Mouse (Mus musculus): Measurements from ENCODE around the gene Nos3. TPM values are rescaled to one million over a fixed set of nuclear protein-coding genes. Genes with fewer than 3 reads are reported as not detected.

The Nos3 gene
- polyA plus RNA-seq, 1 experiment from 2014 or later = 34.0 TPM

DNA sequence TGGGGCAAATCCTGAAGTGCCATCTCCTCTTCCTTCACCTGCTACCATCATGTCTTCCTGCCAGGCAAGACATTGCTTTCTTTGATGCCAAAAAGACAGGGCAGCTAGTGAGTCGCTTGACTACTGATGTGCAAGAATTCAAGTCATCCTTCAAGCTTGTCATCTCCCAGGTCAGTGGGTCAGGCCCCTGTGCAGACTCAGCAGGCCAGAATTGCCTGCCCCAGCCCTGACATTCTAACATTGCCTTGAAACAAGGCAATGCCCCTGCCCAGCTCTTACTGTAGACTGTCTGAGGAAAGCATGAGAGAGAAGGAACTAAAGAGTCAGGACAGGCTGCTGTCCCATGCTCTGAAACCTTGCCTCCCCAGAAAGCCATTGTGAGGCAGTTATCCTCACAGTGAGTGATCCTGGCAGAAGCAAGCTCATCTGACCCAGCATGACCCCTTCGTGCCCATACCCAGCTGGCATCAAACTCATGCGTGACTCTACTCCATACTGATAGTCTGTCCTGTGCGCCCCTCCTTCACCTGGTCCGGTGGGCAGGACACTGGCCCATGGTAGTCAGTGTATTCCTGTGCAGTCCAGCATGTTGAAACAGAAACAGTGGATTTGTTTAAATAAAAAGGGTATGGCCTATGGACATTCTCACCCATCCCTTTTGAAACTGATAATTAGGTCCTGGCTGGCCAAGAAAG is 36.4 kb downstream of the Nos3 start:
- ATAC-seq (ENCODE audit: extremely low read depth, insufficient number of reproducible peaks, low FRiP score, low TSS enrichment) = no peak
- 85% methylated on average over 5 of the region's 5 CpGs for WGBS
- Histone ChIP-seq H3K27me3 (replicated peaks) (no peaks in the 10 kb centered on the region), H3K9ac (no peak overlapping the region), H3K36me3 (peaks cover 68% of the 10 kb centered on the region), H3K4me2 (no peak overlapping the region), H3K4me3 (no peak overlapping the region), H3K27ac (replicated peaks) (no peak overlapping the region), H3K9me3 (no peaks in the 10 kb centered on the region), H3K4me1 (no peaks in the 10 kb centered on the region)

DNA sequence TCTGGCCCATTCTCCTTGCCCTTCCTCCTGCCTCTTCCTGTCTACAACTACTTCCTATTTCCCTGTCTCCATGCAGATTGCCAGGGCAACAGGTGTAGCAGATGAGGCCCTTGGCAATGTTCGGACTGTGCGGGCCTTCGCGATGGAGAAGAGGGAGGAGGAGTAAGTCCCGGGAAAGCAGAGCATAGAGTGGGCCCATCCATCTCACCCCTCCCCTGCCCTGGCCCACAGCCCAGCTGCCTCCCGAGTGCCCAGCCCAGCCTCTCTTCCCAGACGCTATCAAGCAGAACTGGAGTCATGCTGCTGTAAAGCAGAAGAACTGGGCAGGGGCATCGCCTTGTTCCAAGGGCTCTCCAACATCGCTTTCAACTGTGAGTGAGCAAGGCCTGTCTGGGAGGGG is 37.4 kb downstream of the Nos3 start:
- no peak overlapping the region for H3K4me2 ChIP-seq

DNA sequence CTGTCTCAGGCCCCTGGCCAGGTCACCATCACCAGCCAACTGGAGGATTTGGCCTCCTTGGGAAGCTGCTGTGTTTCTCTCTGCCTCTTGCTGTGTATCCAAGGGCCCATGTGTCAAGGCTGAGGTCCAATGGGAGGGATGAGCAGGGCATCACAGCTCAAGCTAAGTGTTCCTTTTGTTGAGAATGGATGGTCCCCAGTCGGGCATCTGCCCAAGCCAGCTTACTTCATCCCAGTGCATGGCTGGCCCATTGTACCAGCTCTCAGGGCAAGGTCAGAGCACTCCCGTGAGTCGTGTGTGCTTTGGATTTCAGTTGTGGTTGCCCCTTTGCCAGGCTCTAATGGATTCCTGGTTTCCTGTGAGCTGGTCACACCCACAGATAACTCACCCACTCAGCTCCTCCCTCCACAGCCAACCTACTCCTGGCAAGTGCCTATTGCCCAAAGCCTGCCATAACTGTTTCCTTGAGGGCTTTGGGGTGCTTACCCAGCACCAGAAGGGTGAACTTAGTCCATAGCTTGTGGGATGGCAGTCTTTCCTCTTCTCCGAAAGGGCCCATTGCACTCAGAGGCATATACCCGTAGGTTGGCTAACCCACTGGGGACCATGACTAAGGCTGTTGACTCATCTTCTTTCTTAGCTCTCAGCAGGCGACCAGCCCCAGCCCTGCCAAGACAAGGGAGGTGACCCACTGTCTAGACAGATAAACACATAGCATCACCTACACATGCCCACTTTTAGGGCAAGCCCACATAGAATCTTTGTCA is 40.2 kb downstream of the Nos3 start:
- Histone ChIP-seq H3K9me3 (no peaks in the 10 kb centered on the region), H3K4me2 (no peak overlapping the region), H3K36me3 (peaks cover 96% of the 10 kb centered on the region), H3K27me3 (replicated peaks) (no peaks in the 10 kb centered on the region), H3K4me3 (no peak overlapping the region), H3K27ac (replicated peaks) (no peak overlapping the region), H3K9ac (no peak overlapping the region), H3K4me1 (no peaks in the 10 kb centered on the region)
- no peak for ATAC-seq (ENCODE audit: extremely low read depth, insufficient number of reproducible peaks, low FRiP score, low TSS enrichment)
- WGBS = 77% methylated on average over 6 of the region's 6 CpGs

More for the DNA sequence above, 37.4 kb downstream of the Nos3 start:
- no peaks in the 10 kb centered on the region for H3K4me1 ChIP-seq
- no peaks in the 10 kb centered on the region for H3K9me3 ChIP-seq
- ATAC-seq (ENCODE audit: extremely low read depth, insufficient number of reproducible peaks, low FRiP score, low TSS enrichment) = no peak
- no peak overlapping the region for H3K4me3 ChIP-seq
- no peaks in the 10 kb centered on the region for H3K27me3 ChIP-seq (replicated peaks)
- no peak overlapping the region for H3K9ac ChIP-seq
- 65% methylated on average over 9 of the region's 9 CpGs for WGBS
- no peak overlapping the region for H3K27ac ChIP-seq (replicated peaks)
- peaks cover 72% of the 10 kb centered on the region for H3K36me3 ChIP-seq

DNA sequence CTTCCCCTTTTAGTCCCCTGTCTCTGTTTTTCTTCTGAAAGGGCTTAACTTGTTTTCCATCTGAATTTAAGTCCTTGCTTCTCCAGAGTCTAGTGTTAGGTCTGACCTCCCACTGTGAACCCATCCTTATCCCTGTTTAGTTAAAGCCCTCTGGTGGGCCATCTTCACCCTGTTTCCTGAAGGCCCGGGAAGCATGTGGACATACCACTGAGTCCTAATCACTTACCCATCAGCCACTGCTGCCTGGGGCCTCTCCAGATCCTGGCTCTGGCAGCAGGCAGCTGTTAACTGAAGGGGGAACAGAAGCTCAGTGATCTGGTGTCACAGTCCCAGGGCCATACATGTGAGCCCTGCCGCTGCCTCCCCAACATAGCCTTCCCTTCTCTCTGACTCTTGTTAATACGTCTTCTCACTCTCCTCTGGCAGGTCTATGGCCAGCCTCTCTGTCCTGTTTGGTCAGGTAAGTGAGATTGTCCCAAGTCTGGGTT is 40.8 kb downstream of the Nos3 start:
- H3K9ac ChIP-seq = no peak overlapping the region
- peaks cover 92% of the 10 kb centered on the region for H3K36me3 ChIP-seq

DNA sequence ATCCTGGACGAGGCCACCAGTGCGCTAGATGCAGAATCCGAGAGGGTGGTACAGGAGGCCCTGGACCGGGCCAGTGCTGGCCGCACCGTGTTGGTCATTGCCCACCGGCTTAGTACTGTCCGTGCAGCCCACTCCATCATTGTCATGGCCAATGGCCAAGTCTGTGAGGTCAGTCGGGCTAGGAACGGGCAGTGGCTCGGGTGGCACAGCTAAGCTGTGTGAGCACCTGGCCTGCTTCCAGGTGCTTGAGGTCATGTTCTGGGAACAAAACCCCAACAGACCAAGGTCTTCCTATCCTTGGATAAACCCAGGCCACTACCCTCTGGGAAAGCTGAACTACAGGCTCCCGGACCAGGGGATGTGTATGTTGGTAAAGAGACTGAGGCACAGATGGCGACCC is 44.0 kb downstream of the Nos3 start:
- ATAC-seq (ENCODE audit: extremely low read depth, insufficient number of reproducible peaks, low FRiP score, low TSS enrichment) = no peak
- H3K4me2 ChIP-seq = no peak overlapping the region
- H3K36me3 ChIP-seq = peaks cover 62% of the 10 kb centered on the region
- no peaks in the 10 kb centered on the region for H3K9me3 ChIP-seq
- no peak overlapping the region for H3K9ac ChIP-seq
- no peak overlapping the region for H3K4me3 ChIP-seq
- H3K27me3 ChIP-seq (replicated peaks) = peaks cover 2% of the 10 kb centered on the region
- H3K4me1 ChIP-seq = peaks cover 4% of the 10 kb centered on the region; the same call in 1 of the 2 replicates
- H3K27ac ChIP-seq (replicated peaks) = no peak overlapping the region
- WGBS = 83% methylated on average over 13 of the region's 13 CpGs

More for the DNA sequence above, 40.8 kb downstream of the Nos3 start:
- ATAC-seq (ENCODE audit: extremely low read depth, insufficient number of reproducible peaks, low FRiP score, low TSS enrichment) = no peak
- H3K4me2 ChIP-seq = no peak overlapping the region
- no peaks in the 10 kb centered on the region for H3K27me3 ChIP-seq (replicated peaks)
- no peaks in the 10 kb centered on the region for H3K9me3 ChIP-seq
- no peak overlapping the region for H3K4me3 ChIP-seq
- no peak overlapping the region for H3K27ac ChIP-seq (replicated peaks)
- no peaks in the 10 kb centered on the region for H3K4me1 ChIP-seq
- 53% methylated on average over 3 of the region's 3 CpGs for WGBS

DNA sequence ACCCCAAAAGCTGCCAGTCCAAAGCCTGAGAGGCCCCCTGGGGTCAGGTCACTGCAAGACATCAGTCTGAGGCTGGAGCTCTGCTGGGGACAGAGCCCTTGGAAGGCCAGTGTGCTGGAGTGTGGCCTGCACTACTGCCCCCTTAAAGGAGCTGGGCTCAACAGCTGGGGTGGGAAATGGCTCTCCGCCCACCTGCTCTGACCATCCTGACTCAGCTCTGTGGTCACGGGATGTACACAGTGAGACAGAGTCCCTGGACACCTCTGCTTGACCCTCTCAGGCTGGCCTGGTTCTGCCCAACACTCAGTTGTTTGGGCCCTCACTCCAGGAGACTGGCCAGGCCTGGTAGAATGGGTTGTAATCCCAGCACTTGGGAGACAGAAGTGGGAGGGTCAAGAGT is 44.9 kb downstream of the Nos3 start:
- ATAC-seq (ENCODE audit: extremely low read depth, insufficient number of reproducible peaks, low FRiP score, low TSS enrichment) = no peak
- H3K36me3 ChIP-seq = peaks cover 53% of the 10 kb centered on the region
- H3K9me3 ChIP-seq = no peaks in the 10 kb centered on the region
- no peak overlapping the region for H3K4me3 ChIP-seq
- H3K4me2 ChIP-seq = no peak overlapping the region
- 89% methylated on average over 2 of the region's 2 CpGs for WGBS
- H3K9ac ChIP-seq = no peak overlapping the region
- H3K27ac ChIP-seq (replicated peaks) = no peak overlapping the region
- peaks cover 9% of the 10 kb centered on the region for H3K27me3 ChIP-seq (replicated peaks)
- peaks cover 4% of the 10 kb centered on the region; the same call in 1 of the 2 replicates for H3K4me1 ChIP-seq

DNA sequence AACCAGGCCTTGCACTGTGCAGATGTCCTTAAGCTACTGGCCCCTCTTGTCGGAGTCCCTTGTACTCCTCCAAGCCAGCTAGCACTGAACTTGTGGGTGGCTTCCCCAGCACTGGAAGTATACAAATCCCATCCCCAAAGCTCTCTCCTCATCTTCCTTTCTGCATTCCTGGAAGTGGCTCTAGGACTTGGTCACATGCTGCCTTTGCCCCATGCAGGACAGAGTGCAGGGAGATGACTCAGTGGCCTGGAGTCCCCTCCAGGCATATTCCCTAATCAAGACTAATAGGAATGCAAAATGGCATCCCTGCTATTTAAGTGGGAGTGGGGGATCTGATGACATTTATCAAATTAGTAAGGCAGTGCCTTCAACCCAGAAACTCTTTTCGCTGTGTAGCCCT is 47.5 kb downstream of the Nos3 start:
- 70% methylated on average over 2 of the region's 2 CpGs for WGBS
- Histone ChIP-seq H3K9me3 (no peaks in the 10 kb centered on the region), H3K4me3 (no peak overlapping the region), H3K9ac (no peak overlapping the region), H3K4me1 (peaks cover 11% of the 10 kb centered on the region), H3K27me3 (replicated peaks) (peaks cover 18% of the 10 kb centered on the region), H3K36me3 (peaks cover 29% of the 10 kb centered on the region), H3K4me2 (no peak overlapping the region), H3K27ac (replicated peaks) (no peak overlapping the region)
- no peak for ATAC-seq (ENCODE audit: extremely low read depth, insufficient number of reproducible peaks, low FRiP score, low TSS enrichment)

DNA sequence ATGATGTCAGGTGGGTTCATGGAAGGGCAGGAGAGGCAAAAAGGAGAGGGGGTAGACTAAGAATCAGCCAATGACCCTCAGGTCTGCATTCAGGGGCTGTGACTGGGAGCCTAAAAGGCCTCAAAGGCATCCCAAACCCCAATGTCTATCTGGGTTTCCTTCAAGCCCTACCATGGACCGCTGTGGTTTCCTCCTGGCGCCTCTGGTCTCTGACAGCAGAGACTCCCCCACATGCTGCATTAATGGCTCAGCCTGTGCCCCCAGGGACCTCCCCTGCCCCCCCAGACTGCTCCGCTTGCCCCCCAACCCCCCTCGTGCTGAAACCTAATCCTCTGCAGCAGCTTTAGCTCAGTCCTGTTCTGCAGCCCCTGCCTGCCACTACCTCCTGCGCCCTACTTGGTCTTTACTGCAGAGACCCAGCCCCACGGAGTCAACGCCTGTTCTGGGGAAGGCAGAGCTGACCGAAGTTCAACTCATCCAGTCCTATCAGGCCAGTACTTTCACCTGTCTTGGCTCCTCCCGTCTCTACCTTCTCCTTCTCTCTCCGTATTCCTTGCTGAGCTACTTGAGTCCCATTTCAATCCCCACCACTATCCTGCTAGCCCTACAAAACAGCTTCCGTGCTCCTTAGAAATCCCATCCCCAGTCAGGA is 48.6 kb downstream of the Nos3 start, which contains the start of gene Asic3:
Asic3 (plus strand) TSS at position 351 of the 652 bp plus-strand sequence.
- ATAC-seq (ENCODE audit: extremely low read depth, insufficient number of reproducible peaks, low FRiP score, low TSS enrichment) = no peak
- H3K4me3 ChIP-seq = no peak within 1 kb of the TSS
- no peaks in the 10 kb centered on the region for H3K9me3 ChIP-seq
- H3K4me2 ChIP-seq = no peak within 1 kb of the TSS
- peaks cover 11% of the 10 kb centered on the region for H3K4me1 ChIP-seq
- no peak within 1 kb of the TSS for H3K9ac ChIP-seq
- H3K27me3 ChIP-seq (replicated peaks) = peaks cover 18% of the 10 kb centered on the region
- peaks cover 18% of the 10 kb centered on the region for H3K36me3 ChIP-seq
- H3K27ac ChIP-seq (replicated peaks) = no peak within 1 kb of the TSS
- 36% methylated on average over 11 of the region's 11 CpGs for WGBS

DNA sequence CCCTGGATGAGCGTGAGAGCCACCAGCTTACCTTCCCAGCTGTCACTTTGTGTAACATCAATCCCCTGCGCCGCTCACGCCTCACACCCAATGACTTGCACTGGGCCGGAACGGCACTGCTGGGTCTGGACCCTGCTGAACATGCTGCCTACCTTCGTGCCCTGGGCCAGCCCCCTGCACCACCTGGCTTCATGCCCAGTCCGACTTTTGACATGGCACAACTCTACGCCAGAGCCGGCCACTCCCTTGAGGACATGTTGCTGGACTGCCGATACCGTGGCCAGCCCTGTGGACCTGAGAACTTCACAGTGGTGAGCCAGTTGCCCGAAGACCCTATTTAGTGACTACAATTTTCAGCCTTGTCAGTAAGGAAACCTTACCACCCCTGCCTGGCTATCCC is 49.3 kb downstream of the Nos3 start:
- Histone ChIP-seq H3K4me2 (no peak overlapping the region), H3K36me3 (peaks cover 17% of the 10 kb centered on the region), H3K27me3 (replicated peaks) (peaks cover 18% of the 10 kb centered on the region), H3K9ac (no peak overlapping the region), H3K27ac (replicated peaks) (no peak overlapping the region), H3K9me3 (no peaks in the 10 kb centered on the region), H3K4me1 (peaks cover 11% of the 10 kb centered on the region), H3K4me3 (no peak overlapping the region)
- 74% methylated on average over 13 of the region's 13 CpGs for WGBS
- ATAC-seq (ENCODE audit: extremely low read depth, insufficient number of reproducible peaks, low FRiP score, low TSS enrichment) = no peak

DNA sequence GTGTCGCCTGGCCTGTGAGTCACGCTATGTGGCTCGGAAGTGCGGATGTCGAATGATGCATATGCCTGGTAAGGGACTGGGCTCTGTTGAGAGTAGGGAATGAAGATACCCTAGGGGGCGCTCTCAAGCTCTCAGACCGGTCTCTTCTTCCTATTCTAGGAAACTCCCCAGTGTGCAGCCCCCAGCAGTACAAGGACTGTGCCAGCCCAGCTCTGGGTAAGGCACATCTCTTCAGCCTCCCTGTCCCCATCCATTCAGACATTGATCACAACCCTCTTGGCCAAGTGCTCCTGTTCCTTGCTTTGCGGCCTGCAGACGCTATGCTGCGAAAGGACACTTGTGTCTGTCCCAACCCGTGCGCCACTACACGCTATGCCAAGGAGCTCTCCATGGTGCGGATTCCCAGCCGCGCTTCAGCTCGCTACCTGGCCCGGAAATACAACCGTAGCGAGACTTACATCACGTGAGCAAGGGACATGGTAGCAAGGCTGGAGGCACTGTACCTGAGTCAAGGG is 51.7 kb downstream of the Nos3 start:
- Histone ChIP-seq H3K4me1 (peaks cover 11% of the 10 kb centered on the region), H3K4me3 (no peak overlapping the region), H3K4me2 (peak overlapping the region; percentile 39), H3K27ac (replicated peaks) (no peak overlapping the region), H3K27me3 (replicated peaks) (peaks cover 18% of the 10 kb centered on the region), H3K36me3 (peaks cover 28% of the 10 kb centered on the region), H3K9me3 (no peaks in the 10 kb centered on the region), H3K9ac (no peak overlapping the region)
- peak; percentile 25 for ATAC-seq (ENCODE audit: extremely low read depth, insufficient number of reproducible peaks, low FRiP score, low TSS enrichment)
- 2% methylated on average over 21 of the region's 21 CpGs for WGBS

DNA sequence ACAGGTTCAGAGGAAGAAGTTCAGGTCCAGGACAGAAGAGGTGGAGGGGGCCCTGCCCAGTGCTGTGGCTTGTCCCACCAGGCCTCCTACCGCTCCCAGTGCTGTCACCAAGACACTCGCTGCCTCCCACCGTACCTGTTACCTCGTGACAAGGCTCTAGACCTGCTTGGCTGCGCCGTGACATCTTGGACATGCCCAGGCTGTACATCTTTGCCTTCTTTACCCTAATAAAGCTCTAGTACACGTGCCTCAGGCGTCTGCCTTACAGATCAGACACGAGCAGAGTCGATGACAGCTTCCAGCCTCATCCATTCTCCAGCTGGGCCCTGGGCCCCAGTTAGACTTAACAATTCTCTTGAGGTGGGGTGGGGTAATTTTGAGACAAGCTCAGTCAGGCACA is 53.0 kb downstream of the Nos3 start:
- Histone ChIP-seq H3K4me1 (peaks cover 14% of the 10 kb centered on the region), H3K4me2 (no peak overlapping the region), H3K9ac (no peak overlapping the region), H3K9me3 (no peaks in the 10 kb centered on the region), H3K27ac (replicated peaks) (no peak overlapping the region), H3K36me3 (peaks cover 37% of the 10 kb centered on the region), H3K4me3 (no peak overlapping the region), H3K27me3 (replicated peaks) (peaks cover 18% of the 10 kb centered on the region)
- 76% methylated on average over 10 of the region's 10 CpGs for WGBS
- ATAC-seq (ENCODE audit: extremely low read depth, insufficient number of reproducible peaks, low FRiP score, low TSS enrichment) = no peak

All from heart, embryonic 13.5 days (tissue).